Mouse (Mus musculus): Measurements from ENCODE around the gene Rhou.

Rhou gene

GRCm38 (mm10) chr8:123649483-123649882 lies 4.2 kb upstream of the Rhou start:
- DNase-seq (ENCODE audit: low read depth, low spot score) = no peak

- DNase-seq (ENCODE audit: low read depth, low spot score) = no peak
These were observed 2.2 kb upstream of the Rhou start for GRCm38 (mm10) chr8:123651390-123652098.

GRCm38 (mm10) chr8:123652641-123653040 lies 1.1 kb upstream of the Rhou start:
- no peak for DNase-seq (ENCODE audit: low read depth, low spot score)

- DNase-seq (ENCODE audit: low read depth, low spot score) = no peak
These were observed 353 bp downstream of the Rhou start for GRCm38 (mm10) chr8:123653994-123654569.

GRCm38 (mm10) chr8:123654763-123655162 lies 1.0 kb downstream of the Rhou start:
- no peak for DNase-seq (ENCODE audit: low read depth, low spot score)

- DNase-seq (ENCODE audit: low read depth, low spot score) = no peak
These were observed 1.6 kb downstream of the Rhou start for GRCm38 (mm10) chr8:123655351-123655779.

GRCm38 (mm10) chr8:123657826-123658225 lies 4.1 kb downstream of the Rhou start:
- no peak for DNase-seq (ENCODE audit: low read depth, low spot score)

- DNase-seq (ENCODE audit: low read depth, low spot score) = no peak
These were observed 5.8 kb downstream of the Rhou start for GRCm38 (mm10) chr8:123659469-123660057.

- DNase-seq (ENCODE audit: low read depth, low spot score) = no peak
These were observed 7.8 kb downstream of the Rhou start for GRCm38 (mm10) chr8:123661515-123661914.

GRCm38 (mm10) chr8:123665580-123665979 lies 11.9 kb downstream of the Rhou start:
- DNase-seq (ENCODE audit: low read depth, low spot score) = no peak

- no peak for DNase-seq (ENCODE audit: low read depth, low spot score)
These were observed 13.1 kb downstream of the Rhou start for GRCm38 (mm10) chr8:123666832-123667231.

GRCm38 (mm10) chr8:123668681-123669080 lies 15.0 kb downstream of the Rhou start:
- DNase-seq (ENCODE audit: low read depth, low spot score) = no peak

GRCm38 (mm10) chr8:123670766-123671165 lies 17.0 kb downstream of the Rhou start:
- DNase-seq (ENCODE audit: low read depth, low spot score) = no peak

GRCm38 (mm10) chr8:123671454-123671853 lies 17.7 kb downstream of the Rhou start:
- no peak for DNase-seq (ENCODE audit: low read depth, low spot score)

GRCm38 (mm10) chr8:123672648-123673047 lies 18.9 kb downstream of the Rhou start:
- DNase-seq (ENCODE audit: low read depth, low spot score) = no peak

GRCm38 (mm10) chr8:123675611-123676010 lies 21.9 kb downstream of the Rhou start:
- no peak for DNase-seq (ENCODE audit: low read depth, low spot score)

GRCm38 (mm10) chr8:123678390-123678789 lies 24.7 kb downstream of the Rhou start:
- DNase-seq (ENCODE audit: low read depth, low spot score) = no peak

GRCm38 (mm10) chr8:123682073-123682761 lies 28.5 kb downstream of the Rhou start:
- DNase-seq (ENCODE audit: low read depth, low spot score) = no peak

- DNase-seq (ENCODE audit: low read depth, low spot score) = no peak
These were observed 29.6 kb downstream of the Rhou start for GRCm38 (mm10) chr8:123683321-123683720.

- no peak for DNase-seq (ENCODE audit: low read depth, low spot score)
These were observed 31.1 kb downstream of the Rhou start for GRCm38 (mm10) chr8:123684806-123685205.

- no peak for DNase-seq (ENCODE audit: low read depth, low spot score)
These were observed 31.7 kb downstream of the Rhou start for GRCm38 (mm10) chr8:123685477-123685876.

- DNase-seq (ENCODE audit: low read depth, low spot score) = no peak
These were observed 34.1 kb downstream of the Rhou start for GRCm38 (mm10) chr8:123687826-123688225.

All from brain, embryonic 18.5 days (tissue).